Mouse (Mus musculus) hindbrain, embryonic 13.5 days (tissue): ENCODE measurements around the gene Fam171b. TPM values are rescaled to one million over a fixed set of nuclear protein-coding genes. Genes with fewer than 3 reads are reported as not detected.

Experiments used
- ATAC-seq: fragments of 200-750 bp; cut with Nextera tagmentation; 2 replicates; pipeline ENCODE4 v1.8.0; 2017; ENCODE audit warnings: moderate TSS enrichment; ENCODE audit not compliant: low FRiP score
- H3K27ac ChIP-seq: fragments of 300-500 bp; sonication (generic); 2 replicates; pipeline ENCODE4 v1.5.1; 2015; ENCODE audit warnings: inconsistent platforms, mild to moderate bottlenecking, moderate library complexity
- H3K27me3 ChIP-seq: fragments of 300-500 bp; sonication (generic); 2 replicates; pipeline ENCODE4 v1.6.1; 2015; ENCODE audit warnings: mild to moderate bottlenecking, inconsistent platforms
- H3K36me3 ChIP-seq: fragments of 300-500 bp; sonication (generic); 2 replicates; pipeline ENCODE4 v1.6.1; 2015; ENCODE audit warnings: mild to moderate bottlenecking, inconsistent platforms
- H3K4me1 ChIP-seq: fragments of 300-500 bp; sonication (generic); replicated peaks from 2 replicates; pipeline ENCODE4 v1.6.1; 2015; ENCODE audit warnings: inconsistent platforms
- H3K4me2 ChIP-seq: fragments of 300-500 bp; sonication (generic); 2 replicates; pipeline ENCODE4 v1.6.1; 2015; ENCODE audit warnings: inconsistent platforms, mild to moderate bottlenecking, moderate library complexity
- H3K4me3 ChIP-seq: fragments of 300-500 bp; sonication (generic); 2 replicates; pipeline ENCODE4 v1.5.1; 2015; ENCODE audit warnings: mild to moderate bottlenecking, inconsistent platforms
- H3K9ac ChIP-seq: fragments of 300-500 bp; sonication (generic); 2 replicates; pipeline ENCODE4 v1.6.1; 2015; ENCODE audit warnings: mild to moderate bottlenecking, inconsistent platforms
- H3K9me3 ChIP-seq: fragments of 300-500 bp; sonication (generic); 2 replicates; pipeline ENCODE4 v1.6.1; 2016; ENCODE audit warnings: inconsistent platforms
- WGBS: fragments of 180-500 bp; shearing (Covaris S2); methylation state at CpG from one replicate; pipeline ENCODE4 v1.1.7; 2015; 5-methylcytosine and 5-hydroxymethylcytosine counted together
- polyA plus RNA-seq: library from polyadenylated mRNA; unstranded; fragments of >200 nt; fragmentation: Nextera tagmentation; extraction: Ambion mirVana; gene quantifications from 2 replicates; pipeline ENCODE4 v1.2.1, GENCODE M21; 2015

Gene Fam171b
- 64.6 and 66.3 TPM in 2 replicates for polyA plus RNA-seq

GRCm38 (mm10) chr2:83812483-83813272, at the start of gene Fam171b:
TSS of gene Fam171b (plus strand) at chr2:83812636.
- Histone ChIP-seq H3K9me3 (no peaks in the 10 kb centered on the region), H3K27me3 (no peaks in the 10 kb centered on the region), H3K36me3 (no peaks in the 10 kb centered on the region), H3K4me1 (peaks cover 29% of the 10 kb centered on the region), H3K4me3 (peak within 1 kb of the TSS; percentile 69), H3K4me2 (peak within 1 kb of the TSS; percentile 59), H3K27ac (peak within 1 kb of the TSS; percentile 95), H3K9ac (peak within 1 kb of the TSS; percentile 95)
- ATAC-seq = peak; percentile 94
- WGBS = under 1% methylated on average over 48 of the region's 63 CpGs

- Histone ChIP-seq H3K4me1 (no peaks in the 10 kb centered on the region), H3K4me2 (no peak overlapping the region), H3K9ac (no peak overlapping the region), H3K27ac (no peak overlapping the region), H3K4me3 (no peak overlapping the region), H3K27me3 (no peaks in the 10 kb centered on the region), H3K36me3 (no peaks in the 10 kb centered on the region), H3K9me3 (no peaks in the 10 kb centered on the region)
- 76% methylated on average over 6 of the region's 6 CpGs for WGBS
- no peak for ATAC-seq
Observed at GRCm38 (mm10) chr2:83766058-83766457, 46.4 kb upstream of the Fam171b start.

GRCm38 (mm10) chr2:83766878-83767277, 45.6 kb upstream of the Fam171b start:
- Histone ChIP-seq H3K27me3 (no peaks in the 10 kb centered on the region), H3K9ac (no peak overlapping the region), H3K4me2 (no peak overlapping the region), H3K27ac (no peak overlapping the region), H3K36me3 (no peaks in the 10 kb centered on the region), H3K4me3 (no peak overlapping the region), H3K4me1 (no peaks in the 10 kb centered on the region), H3K9me3 (no peaks in the 10 kb centered on the region)
- WGBS = 100% methylated on average over 1 of the region's 1 CpGs
- ATAC-seq = no peak

- ATAC-seq = no peak
- H3K4me1 ChIP-seq = no peaks in the 10 kb centered on the region
- H3K4me2 ChIP-seq = no peak overlapping the region
- H3K27ac ChIP-seq = no peak overlapping the region
- no peak overlapping the region for H3K4me3 ChIP-seq
- H3K36me3 ChIP-seq = peaks cover 5% of the 10 kb centered on the region; the same call in 1 of the 2 replicates
- no peaks in the 10 kb centered on the region for H3K9me3 ChIP-seq
- no peaks in the 10 kb centered on the region for H3K27me3 ChIP-seq
- 89% methylated on average over 4 of the region's 4 CpGs for WGBS
- no peak overlapping the region for H3K9ac ChIP-seq
Observed at GRCm38 (mm10) chr2:83768311-83769047, 44.0 kb upstream of the Fam171b start.

- Histone ChIP-seq H3K4me2 (no peak overlapping the region), H3K9ac (no peak overlapping the region), H3K4me1 (no peaks in the 10 kb centered on the region), H3K27ac (no peak overlapping the region), H3K9me3 (no peaks in the 10 kb centered on the region), H3K4me3 (no peak overlapping the region), H3K36me3 (peaks cover 5% of the 10 kb centered on the region; the same call in 1 of the 2 replicates), H3K27me3 (no peaks in the 10 kb centered on the region)
- 63% methylated on average over 7 of the region's 7 CpGs for WGBS
- peak; percentile 57; the same call in 1 of the 2 replicates for ATAC-seq
Observed at GRCm38 (mm10) chr2:83771155-83771812, 41.2 kb upstream of the Fam171b start.

GRCm38 (mm10) chr2:83791330-83792073, 20.9 kb upstream of the Fam171b start:
- Histone ChIP-seq H3K9ac (peak overlapping the region; percentile 19; the same call in 1 of the 2 replicates), H3K36me3 (peaks cover 11% of the 10 kb centered on the region; the same call in 1 of the 2 replicates), H3K4me2 (peak overlapping the region; percentile 23), H3K4me3 (peak overlapping the region; percentile 14; the same call in 1 of the 2 replicates), H3K9me3 (no peaks in the 10 kb centered on the region), H3K4me1 (no peaks in the 10 kb centered on the region), H3K27ac (no peak overlapping the region), H3K27me3 (no peaks in the 10 kb centered on the region)
- 69% methylated on average over 20 of the region's 20 CpGs for WGBS
- peak; percentile 76 for ATAC-seq

- no peak overlapping the region for H3K4me3 ChIP-seq
- H3K27ac ChIP-seq = no peak overlapping the region
- WGBS = 56% methylated on average over 4 of the region's 4 CpGs
- H3K9ac ChIP-seq = peak overlapping the region; percentile 19; the same call in 1 of the 2 replicates
- no peaks in the 10 kb centered on the region for H3K4me1 ChIP-seq
- peak overlapping the region; percentile 23; the same call in 1 of the 2 replicates for H3K4me2 ChIP-seq
- no peaks in the 10 kb centered on the region for H3K9me3 ChIP-seq
- H3K36me3 ChIP-seq = peaks cover 11% of the 10 kb centered on the region; the same call in 1 of the 2 replicates
- no peak for ATAC-seq
- H3K27me3 ChIP-seq = no peaks in the 10 kb centered on the region
Observed at GRCm38 (mm10) chr2:83792102-83792501, 20.3 kb upstream of the Fam171b start.

- peaks cover 9% of the 10 kb centered on the region; the same call in 1 of the 2 replicates for H3K36me3 ChIP-seq
- no peaks in the 10 kb centered on the region for H3K27me3 ChIP-seq
- H3K9ac ChIP-seq = no peak overlapping the region
- no peak overlapping the region for H3K27ac ChIP-seq
- WGBS = 87% methylated on average over 4 of the region's 4 CpGs
- no peak overlapping the region for H3K4me3 ChIP-seq
- H3K4me2 ChIP-seq = no peak overlapping the region
- no peaks in the 10 kb centered on the region for H3K4me1 ChIP-seq
- no peak for ATAC-seq
- H3K9me3 ChIP-seq = no peaks in the 10 kb centered on the region
Observed at GRCm38 (mm10) chr2:83795766-83796165, 16.7 kb upstream of the Fam171b start.

- Histone ChIP-seq H3K27ac (no peak overlapping the region), H3K27me3 (no peaks in the 10 kb centered on the region), H3K4me1 (no peaks in the 10 kb centered on the region), H3K4me2 (no peak overlapping the region), H3K9ac (no peak overlapping the region), H3K36me3 (peaks cover 3% of the 10 kb centered on the region; the same call in 1 of the 2 replicates), H3K4me3 (no peak overlapping the region), H3K9me3 (no peaks in the 10 kb centered on the region)
- no peak for ATAC-seq
- 55% methylated on average over 9 of the region's 9 CpGs for WGBS
Observed at GRCm38 (mm10) chr2:83797902-83798497, 14.4 kb upstream of the Fam171b start.

- Histone ChIP-seq H3K4me3 (peak overlapping the region; percentile 69), H3K4me2 (peak overlapping the region; percentile 59), H3K9me3 (no peaks in the 10 kb centered on the region), H3K27me3 (no peaks in the 10 kb centered on the region), H3K36me3 (no peaks in the 10 kb centered on the region), H3K4me1 (peaks cover 29% of the 10 kb centered on the region), H3K27ac (peak overlapping the region; percentile 95), H3K9ac (peak overlapping the region; percentile 95)
- peak; percentile 57 for ATAC-seq
- 9% methylated on average over 10 of the region's 10 CpGs for whole genome bisulfite sequencing
Observed at GRCm38 (mm10) chr2:83813273-83813892, 947 bp downstream of the Fam171b start.

GRCm38 (mm10) chr2:83814009-83814408, 1.6 kb downstream of the Fam171b start:
- peaks cover 29% of the 10 kb centered on the region for H3K4me1 ChIP-seq
- peak overlapping the region; percentile 95 for H3K9ac ChIP-seq
- H3K4me2 ChIP-seq = peak overlapping the region; percentile 59
- H3K9me3 ChIP-seq = no peaks in the 10 kb centered on the region
- H3K36me3 ChIP-seq = no peaks in the 10 kb centered on the region
- ATAC-seq = no peak
- H3K27me3 ChIP-seq = no peaks in the 10 kb centered on the region
- H3K4me3 ChIP-seq = peak overlapping the region; percentile 69
- WGBS = 30% methylated on average over 6 of the region's 6 CpGs
- H3K27ac ChIP-seq = peak overlapping the region; percentile 95
